Mouse (Mus musculus) ES-CJ7 (cell line): ENCODE measurements at regions not wholly inside any gene's neighbourhood (a gene's known extent, or its start where the extent isn't known, plus 50 kb on each side); places are given as distances from the start of the nearest gene placed in this dataset.

Source experiments
- DNase-seq: peaks from one replicate; pipeline ENCODE4 v3.0.0; 2011; ENCODE audit warnings: low read depth, low spot score

DNA sequence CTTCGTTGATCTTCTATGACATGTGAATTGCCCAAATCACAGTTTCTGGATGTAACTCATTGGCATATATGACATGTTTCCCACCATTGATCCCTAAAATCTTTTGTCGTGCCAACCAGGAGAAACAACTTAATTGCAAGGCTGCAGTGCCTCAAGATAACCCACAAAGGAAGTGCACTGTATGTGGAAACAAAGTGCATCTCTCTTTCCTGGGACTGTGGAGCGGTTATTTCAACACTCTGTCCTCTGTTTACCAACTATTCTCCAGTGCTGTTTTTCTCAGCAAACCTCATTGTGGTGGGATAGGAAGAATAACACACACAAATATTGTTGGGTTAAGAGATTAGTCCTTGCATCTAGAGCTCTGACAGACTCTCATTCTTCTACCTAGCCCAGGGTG lies 119.8 kb upstream of the Ankrd55 start:
- DNase-seq: no peak

DNA sequence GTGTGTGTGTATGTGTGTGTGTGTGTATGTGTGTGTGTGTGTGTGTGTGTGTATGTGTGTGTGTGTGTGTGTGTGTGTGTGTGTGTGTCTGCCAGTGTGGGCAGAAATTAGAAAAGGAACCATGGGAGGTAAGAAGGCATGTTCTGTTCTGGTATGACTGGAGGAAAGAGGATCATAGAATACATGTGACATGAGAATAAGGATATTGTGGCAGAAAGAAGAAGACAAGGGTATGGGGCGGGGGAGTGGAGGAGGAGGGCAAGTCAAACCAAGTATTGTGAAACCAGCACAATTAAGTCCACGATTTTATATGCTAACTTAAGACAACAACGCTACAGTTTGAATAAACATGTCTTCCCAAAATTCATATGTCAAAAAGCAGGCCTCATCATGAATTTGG lies 117.4 kb upstream of the Ankrd55 start:
- no peak for DNase-seq

DNA sequence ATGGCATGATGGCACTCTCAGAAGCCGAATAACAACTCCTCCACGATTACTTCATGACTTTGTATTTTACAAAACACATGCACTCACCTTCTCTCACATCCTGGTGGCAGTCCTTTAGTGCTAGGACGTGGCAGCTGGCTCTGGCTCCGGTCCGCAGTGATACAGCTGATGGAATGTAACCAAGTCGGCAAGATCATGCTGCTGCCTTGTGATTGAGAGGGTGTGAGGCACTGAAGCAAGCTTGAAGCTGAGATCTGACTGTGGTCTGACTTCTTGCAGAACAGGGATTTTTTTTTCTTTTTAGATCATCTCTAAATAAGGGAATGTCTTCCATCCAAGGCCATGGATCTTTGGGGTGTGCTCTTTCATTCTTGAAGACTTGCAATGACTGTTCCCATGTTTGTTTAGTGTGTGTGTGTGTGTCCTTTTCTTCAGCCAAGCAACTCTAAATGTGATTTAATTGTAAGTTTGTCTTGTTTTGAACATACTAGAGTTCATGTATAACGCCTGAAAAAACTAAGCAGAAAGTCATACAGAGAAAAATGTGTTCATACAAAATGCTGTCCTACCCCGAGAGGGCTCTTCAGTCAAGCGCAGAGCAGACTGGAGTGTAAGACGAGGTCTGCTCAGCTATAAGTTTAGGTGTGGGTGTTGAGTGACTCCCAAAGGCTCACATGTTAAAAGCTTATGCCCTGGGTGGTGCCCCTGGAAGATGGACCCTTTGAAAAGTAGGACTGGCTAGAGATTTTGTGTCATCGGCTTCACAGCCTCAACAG lies 116.1 kb upstream of the Ankrd55 start:
- no peak for DNase-seq

DNA sequence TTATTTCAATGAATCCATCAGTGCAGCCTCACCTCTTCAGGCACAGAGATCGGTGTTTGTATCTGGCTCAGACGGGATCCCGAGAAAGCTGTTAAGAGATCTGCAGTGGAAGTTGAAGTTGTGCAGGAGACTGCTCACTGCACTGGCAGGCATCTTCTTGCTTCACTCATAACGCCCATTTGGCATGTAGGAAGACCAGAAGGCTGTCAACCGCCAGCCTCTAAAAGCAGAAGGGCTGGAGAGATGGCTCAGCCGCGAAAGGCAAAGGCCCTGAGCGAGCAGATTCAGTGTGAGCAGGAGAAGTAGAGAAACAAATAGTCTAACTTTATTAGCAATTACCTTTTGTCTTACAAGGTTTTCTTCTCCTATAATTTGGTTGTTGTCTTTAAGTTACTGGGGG lies 114.3 kb upstream of the Ankrd55 start:
- DNase-seq: no peak

DNA sequence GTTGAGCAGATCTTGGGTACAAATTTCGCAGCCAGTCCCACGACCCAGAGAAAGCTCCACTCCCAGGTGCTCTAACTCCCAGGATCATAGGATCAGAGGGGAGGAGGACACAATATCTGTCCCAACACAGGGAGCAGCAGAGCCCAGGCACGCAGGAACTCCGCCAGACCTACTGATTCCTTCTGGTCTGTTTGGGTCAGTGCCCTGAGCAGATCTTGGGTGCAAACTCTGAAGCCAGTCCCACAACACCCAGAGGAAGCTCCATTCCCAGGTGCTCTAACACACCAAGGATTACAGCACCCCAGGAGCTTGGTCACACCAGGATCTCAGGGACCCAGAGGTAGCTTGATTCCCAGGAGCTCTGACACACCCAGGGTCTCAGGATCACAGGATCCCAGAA lies 110.2 kb upstream of the Ankrd55 start:
- no peak for DNase-seq

DNA sequence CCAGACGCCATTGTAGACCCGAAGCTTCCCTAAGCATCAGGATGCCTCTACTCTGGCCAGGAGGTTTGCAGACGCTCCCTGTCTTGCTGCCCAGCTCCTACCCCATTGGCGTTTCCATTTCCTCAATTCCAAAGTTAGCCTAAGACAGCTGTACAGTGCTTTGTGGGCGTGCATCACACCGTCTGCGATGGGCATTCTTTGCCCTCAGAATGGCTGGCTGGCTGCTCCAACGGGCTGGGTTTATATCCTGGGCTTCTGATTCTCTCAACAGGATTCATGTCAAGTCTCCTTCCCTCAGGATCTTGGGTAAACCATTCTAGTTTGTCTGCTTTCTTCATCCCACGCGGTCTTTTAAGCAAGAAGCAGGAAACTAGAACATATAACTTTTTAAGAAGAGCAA lies 104.3 kb upstream of the Ankrd55 start:
- DNase-seq: no peak

DNA sequence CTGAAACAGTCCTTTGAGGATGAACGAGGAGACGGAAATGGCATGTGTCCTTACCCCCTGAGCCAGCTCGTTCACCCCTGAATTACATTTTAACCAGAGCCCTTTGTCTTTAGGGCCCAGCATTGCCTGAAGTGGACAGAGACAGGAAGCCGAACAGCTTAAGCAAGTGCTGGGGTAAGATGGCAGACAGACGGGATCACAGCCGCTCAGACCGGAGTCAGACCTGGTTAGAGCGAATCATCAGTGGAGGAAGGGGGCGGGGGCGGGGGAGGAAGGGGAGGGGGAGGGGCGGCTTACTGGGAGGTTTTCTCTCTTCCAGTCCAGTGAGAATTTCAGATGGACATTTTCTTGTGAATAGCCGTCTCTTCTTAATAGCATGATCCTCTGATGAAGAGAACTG lies 103.1 kb upstream of the Ankrd55 start:
- no peak for DNase-seq

DNA sequence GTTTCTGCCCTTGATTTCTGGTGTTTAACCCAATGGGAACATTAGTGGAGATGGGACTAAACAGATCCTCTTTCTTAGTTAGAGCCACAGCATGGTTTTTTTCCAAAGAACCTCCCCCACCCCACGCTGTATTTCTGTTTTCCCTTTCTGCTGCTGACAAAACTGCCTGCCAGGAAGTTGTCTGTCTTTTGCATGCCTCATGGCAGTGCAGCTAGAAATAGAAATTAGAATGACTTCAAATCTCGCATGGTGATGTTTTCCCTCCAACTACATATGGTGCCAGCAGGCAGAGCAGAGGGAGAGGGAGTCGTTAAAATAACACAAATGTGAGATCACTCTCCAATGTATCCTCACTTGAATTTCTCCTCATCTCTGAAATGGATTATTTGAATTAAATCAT lies 101.0 kb upstream of the Ankrd55 start:
- DNase-seq: no peak

DNA sequence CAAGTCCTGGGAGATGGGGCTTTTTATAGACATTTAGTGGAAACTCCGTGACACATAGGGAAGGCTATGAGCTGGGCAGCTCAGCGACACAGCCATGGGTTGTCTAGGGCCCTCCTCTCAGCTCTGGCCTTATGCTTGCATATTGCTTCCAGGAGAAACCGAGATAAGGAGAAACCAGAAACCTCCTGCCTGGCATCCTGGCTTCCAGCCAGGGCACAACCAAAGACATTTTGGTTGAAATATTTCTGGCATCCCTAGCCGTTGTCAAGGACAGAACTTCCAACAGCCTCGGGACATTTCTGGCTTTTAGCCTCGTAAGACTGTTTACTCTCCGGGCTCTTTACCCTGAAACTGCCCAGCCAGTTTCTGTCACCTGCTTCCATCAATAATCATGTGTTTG lies 99.9 kb upstream of the Ankrd55 start:
- DNase-seq: no peak

DNA sequence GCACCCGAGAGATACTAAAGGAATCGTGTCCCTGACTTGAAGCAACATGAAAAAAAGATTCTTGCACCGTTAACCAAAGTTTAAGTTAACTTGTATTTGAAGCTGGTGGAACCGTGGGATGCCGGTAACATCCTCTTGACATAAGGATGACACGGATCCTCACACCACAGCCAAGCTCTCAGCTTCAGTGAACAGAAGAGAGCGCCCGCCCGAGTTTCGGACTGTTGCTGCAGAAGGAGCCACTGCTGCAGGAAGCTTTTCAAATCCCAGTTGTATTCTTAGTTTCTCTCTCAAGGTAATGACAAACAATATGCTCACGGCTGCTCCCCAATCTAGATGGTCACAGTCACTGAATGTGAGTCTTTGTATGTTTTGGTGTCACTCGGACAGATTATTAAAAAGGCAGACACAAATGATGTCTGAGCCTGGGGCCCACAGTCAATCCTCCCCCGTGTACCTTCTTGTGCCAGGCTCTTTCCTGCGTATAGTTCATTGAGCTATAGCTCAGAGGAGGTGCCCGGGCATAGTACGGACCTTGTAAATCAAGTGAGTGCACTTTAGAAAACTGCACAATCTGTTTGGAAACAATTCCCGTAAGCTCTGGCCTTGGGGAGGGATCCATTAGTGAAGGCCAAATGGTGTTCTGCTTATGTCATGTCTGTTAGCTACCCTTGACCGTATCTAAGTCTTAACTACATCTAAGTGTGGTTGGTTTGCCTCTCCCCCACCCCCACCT lies 99.3 kb upstream of the Ankrd55 start:
- DNase-seq: no peak

DNA sequence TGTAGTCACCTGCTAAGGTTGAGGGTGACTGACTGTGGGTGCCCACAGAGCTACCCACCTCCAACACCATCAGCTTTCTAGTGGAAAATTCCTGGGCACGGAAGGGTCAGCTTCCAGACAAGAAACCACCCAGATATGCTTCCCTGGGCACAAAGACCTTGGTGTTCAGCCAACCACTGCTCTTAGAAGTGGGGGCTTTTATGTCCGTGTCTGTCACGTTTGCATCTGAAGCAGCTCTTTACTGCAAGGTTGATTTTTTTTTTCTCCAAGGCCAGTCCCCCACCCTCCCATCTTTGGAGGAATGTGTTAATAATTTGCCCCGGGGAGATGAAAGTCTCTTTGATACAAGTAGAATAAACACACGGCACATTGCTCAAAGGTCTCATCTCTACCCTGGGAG lies 98.6 kb upstream of the Ankrd55 start:
- DNase-seq: no peak

DNA sequence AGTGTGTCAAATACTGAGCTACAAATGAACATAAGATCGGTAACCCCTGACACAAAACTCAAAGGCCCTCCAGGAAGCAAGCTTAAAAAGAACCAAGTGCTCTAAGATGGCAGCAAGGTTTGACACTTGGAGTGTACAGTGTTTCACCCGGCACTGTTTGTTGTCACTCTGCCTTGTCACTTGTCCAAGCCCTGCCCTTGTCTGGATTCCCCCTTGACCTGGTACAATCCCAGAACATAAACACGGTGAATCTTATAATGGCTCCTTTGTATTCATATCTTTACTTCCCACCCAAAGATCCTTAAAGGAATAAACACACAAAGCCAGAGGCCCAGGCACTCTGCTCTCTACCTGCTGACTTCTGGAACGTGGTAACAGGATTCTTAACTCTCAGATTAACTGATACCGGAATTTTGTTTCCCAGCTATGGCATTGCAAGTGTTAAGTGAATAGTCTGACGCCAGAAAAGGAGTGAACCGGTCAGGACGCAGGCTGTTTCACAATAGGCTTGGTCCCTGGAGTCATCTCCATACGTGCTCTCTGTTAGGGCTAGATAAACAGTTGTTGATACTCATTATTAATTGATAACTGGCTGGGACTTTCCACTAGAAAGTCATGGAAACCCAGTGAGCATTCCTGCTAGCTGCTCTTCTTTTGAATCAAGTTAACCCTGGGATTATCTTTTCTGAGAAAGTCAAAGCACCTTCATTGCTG lies 95.9 kb upstream of the Ankrd55 start:
- no peak for DNase-seq

DNA sequence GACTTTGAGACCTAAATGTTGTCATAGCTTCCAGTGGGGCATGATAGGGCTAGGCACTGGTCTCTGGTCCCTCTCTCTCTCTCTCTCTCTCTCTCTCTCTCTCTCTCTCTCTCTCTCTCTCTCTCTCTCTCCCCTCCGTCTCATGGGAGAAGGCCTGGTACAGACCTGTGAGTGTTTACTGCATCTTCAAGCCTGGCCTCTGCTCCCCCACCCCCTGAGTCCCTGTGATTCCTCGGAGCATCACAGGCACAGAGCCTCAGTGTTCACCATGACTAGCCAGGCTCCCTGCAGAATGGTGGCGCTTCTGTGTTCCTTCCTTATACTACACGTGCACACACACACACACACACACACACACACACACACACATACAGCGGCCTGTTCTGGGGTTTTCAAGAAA lies 94.6 kb upstream of the Ankrd55 start:
- no peak for DNase-seq

DNA sequence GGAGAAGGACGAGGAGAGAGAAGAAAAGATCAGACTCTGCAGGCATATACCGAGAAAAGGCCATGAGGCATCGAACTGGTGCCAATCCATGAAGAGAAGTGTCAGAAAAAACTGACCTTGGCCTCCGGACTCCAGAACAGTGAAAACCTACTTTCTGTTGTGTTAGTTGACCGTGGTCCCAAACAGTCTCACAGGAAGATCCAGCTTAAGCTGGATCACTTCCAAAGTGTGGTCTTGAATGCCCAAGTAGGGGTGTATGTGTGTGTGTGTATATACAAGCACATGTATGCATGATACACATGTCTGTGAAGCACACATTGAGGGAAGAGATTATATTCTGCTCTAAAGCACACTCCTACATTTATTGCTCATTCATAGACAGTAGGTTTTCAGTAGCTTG lies 93.3 kb upstream of the Ankrd55 start:
- DNase-seq: no peak

DNA sequence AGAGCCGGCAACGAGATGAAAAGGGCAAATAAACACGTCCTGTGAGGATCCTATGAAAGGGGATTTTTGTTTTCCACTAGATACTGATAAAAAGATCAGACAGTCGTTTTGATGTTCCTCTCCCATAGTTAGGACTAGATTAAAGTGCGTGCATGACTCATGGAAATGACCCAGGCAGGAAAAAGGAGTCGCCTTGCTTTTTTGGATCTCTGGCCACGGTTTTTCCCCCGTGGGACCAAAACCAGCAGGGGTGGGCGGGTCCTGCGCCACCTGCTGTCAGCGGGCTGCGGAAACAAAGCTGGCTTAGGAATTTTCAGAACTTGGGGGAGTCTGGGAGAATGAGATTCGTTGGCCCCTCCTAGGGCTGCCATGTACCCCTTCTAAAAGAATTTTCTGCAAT lies 91.5 kb upstream of the Ankrd55 start:
- DNase-seq: peak; percentile 15

DNA sequence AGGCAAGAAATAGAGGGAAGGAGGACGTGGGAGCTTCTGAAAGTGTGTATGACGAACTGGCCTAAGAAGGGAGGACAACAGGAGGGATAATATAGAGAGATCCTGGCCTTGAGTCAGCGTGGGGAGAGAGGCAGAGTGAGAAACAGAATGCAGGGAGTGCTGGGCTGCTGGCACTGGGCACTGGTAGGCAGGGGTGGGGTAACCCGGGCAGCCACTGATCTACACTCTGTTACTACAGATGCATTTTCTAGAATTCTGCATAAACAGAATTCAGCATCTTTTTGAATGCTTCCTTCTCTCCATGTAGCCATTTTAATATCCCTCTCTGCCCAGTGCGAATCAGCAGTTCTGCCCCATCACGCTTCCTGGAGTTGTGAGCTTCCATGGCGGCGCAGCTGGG lies 84.5 kb upstream of the Ankrd55 start:
- DNase-seq: no peak

DNA sequence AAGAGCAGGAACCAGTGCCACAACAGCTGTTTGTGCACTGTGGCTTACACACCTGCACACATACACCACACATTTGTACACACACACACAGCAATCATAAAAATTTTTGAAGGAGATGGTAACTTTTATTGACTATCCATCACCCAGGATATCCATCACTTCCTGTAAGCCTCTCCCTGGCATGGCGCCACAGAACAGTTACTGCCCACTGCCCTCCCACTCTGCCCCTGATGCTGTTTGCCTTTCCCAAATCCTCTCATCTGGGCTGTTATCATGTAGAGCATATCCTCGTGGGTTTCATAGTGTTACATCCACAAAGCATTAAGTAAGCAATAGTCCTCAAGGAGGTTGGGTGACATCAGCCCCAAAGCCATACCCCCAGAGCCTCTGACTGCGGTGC lies 84.0 kb upstream of the Ankrd55 start:
- no peak for DNase-seq

DNA sequence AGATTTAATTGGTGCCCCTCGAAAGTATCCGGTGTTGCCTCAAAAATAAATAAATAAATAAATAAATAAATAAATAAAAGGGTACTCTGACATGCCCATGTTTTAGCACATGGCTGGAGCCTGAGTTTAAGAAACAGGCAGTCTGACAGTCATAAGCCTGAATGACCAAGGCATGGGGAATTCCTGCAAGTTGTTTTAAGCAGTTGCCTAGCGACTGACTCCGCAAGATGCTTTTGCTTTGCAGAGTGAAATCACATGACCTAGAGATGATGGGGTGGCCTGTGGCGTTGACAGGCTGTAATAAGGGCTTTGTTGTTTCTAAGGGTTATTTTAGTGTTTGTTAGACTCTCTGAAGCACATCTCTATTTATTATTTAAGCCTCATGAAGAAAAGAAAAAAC lies 83.4 kb upstream of the Ankrd55 start:
- no peak for DNase-seq

DNA sequence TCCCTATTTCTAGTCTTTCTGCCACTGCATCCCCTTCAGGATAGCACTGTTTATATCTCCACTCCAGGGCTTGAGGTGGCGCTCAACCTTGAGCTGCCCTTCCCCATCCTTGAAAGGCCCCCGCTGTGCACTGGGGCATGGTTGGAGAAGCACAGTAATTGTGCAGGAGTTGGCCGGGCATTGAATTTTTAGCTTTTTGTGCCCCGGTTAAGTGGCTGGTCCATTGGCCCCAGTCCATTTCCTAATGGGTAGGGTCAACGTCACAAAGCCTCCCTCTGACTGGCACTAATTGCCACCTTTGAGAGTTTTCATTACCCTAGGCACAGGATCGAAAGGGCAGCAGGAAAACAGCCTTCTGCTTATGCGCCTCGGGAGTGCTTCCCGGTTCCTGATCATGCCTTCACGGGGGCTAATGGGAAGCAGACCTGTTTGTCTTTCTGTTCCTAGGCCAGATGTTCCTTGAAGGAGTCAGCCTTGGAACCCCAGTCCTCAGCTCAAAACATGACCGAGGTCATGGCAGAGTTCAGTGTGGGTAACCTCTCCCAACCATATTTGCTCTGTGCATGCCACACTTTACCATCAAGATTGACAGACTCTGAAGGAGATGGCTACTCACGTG lies 80.5 kb upstream of the Ankrd55 start:
- no peak for DNase-seq

DNA sequence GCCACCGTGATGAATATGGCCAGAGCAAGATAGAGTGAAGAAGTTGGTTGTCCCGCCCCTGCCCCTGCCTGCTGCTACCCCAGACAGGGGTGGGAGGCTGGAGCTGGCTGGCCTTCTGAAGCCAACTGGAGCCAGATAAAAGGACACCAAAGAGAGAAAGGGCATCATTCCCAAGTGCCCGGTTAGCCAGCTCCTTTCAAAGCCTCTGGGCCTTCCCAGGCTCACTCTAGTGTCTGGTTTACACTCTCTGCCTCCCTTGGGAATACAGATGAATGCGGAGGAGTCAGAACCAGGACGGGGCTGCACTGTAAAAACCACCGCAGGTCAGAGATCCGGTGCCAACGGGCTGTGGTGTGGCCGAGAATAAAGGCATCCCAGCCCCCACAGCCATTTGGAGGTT lies 76.4 kb upstream of the Ankrd55 start:
- no peak for DNase-seq

DNA sequence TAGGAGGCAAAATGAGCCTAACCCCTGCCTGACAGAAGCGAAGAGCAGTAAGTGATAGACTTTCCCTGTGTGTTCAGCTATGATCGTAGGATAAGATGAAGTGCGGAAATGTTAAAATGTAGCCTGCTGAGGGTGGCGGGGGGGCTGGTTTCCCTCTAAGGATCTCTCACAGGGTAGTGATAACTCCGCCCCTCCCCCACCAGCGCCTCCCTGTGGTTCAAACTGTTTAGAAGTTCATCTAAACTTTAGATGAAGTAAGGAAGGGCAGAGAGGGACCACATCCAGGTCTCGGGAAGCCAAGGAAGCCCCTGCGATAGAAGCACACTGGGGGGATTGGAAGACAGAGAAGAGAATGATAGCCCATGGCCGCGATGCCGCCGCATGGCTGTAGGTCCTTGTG lies 75.9 kb upstream of the Ankrd55 start:
- peak; percentile 41 for DNase-seq

DNA sequence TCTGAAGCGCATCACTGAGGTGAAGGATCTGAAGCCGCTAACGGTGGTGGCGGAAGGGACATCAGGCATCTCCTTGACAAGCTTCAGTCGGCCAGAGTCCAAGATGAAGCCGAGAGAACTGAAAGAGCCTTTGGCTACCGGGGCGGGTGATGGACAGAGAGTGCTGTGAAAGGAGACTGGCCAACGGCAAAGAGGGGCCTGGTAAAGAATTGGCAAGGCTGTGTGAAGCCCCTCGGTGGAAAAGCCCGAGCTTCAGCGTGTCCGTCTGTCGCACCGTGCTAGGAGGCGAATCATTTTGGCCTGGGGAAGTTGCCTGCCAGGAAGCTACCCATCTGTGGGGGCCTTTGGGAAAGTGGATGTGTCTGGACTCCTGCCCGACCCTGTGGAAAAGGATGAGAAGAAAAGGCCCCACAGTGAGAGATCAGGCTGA lies 74.6 kb upstream of the Ankrd55 start:
- DNase-seq: no peak
